Mouse (Mus musculus): Measurements from ENCODE around the gene Tsku. TPM values are rescaled to one million over a fixed set of nuclear protein-coding genes. Genes with fewer than 3 reads are reported as not detected.

Gene Tsku
- polyA plus RNA-seq, 1 experiment from 2014 or later: 19.1 TPM

DNA sequence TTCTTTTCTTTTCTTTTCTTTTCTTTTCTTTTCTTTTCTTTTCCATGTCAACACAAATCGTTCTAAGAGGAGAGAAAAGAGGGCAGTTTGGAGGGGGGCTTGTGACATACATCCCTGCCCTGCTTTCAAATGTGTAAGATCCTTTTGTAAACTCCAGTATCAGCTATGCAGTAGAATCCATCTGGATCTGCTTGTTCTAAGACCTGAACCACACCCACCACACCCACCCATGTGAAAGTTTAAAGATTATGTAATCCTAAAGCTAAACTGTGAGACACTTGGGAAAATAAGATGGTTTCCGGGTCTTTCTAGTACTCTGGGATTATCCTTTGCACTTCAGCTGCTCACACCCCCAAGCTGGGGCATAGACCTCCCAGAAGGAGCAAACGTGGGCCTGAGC is 18.9 kb downstream of the Tsku start:
- Histone ChIP-seq H3K4me2 (replicated peaks; ENCODE audit: low read depth, low read length) (no peak overlapping the region), H3K27ac (ENCODE audit: low read length) (no peak overlapping the region), H3K36me3 (ENCODE audit: control insufficient read depth, insufficient read depth, low read length) (no peaks in the 10 kb centered on the region), H3K4me3 (ENCODE audit: low read depth, low read length) (no peak overlapping the region), H3K9me3 (ENCODE audit: control insufficient read depth, low read depth, low read length) (no peaks in the 10 kb centered on the region), H3K4me1 (ENCODE audit: control insufficient read depth, insufficient read depth, low read length) (0 out of 2 replicates have a peak, but pooled peaks cover 3% of the 10 kb centered on the region), H3K27me3 (ENCODE audit: control insufficient read depth, insufficient read depth, low read length) (no peaks in the 10 kb centered on the region), H3K9ac (replicated peaks; ENCODE audit: low read depth, low read length) (no peak overlapping the region)
- whole genome bisulfite sequencing: 44% methylated on average over 3 of the region's 3 CpGs
- no peak for ATAC-seq (ENCODE audit: insufficient number of reproducible peaks, insufficient read depth, low FRiP score, low read depth)

DNA sequence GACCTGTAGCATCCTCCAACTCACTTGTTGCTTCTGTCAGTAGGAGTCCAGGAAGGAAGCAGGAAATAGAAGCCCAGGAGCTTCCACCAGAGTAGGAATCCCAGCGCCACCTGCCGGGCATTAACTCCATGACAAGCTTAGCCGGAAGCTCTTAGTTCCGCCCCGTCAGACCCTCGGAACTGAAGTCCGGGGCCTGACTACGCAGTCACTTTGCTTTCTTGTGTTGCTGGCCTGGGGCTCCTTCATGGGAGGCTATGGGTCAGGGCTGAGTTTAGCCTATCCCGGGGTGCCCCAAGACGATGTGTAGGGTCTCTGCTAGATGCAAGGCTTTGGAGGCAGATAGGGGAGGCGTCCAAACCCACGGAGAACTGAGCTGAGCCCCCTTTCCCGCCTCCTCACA is 19.7 kb downstream of the Tsku start:
- 0 out of 2 replicates have a peak, but pooled peaks cover 3% of the 10 kb centered on the region for H3K4me1 ChIP-seq (ENCODE audit: control insufficient read depth, insufficient read depth, low read length)
- 3% methylated on average over 13 of the region's 13 CpGs for WGBS
- peak overlapping the region; percentile 28 for H3K4me3 ChIP-seq (ENCODE audit: low read depth, low read length)
- no peak overlapping the region for H3K27ac ChIP-seq (ENCODE audit: low read length)
- peak overlapping the region; percentile 68 for H3K4me2 ChIP-seq (replicated peaks; ENCODE audit: low read depth, low read length)
- peak; percentile 56; the same call in 1 of the 2 replicates for ATAC-seq (ENCODE audit: insufficient number of reproducible peaks, insufficient read depth, low FRiP score, low read depth)
- no peaks in the 10 kb centered on the region for H3K27me3 ChIP-seq (ENCODE audit: control insufficient read depth, insufficient read depth, low read length)
- peak overlapping the region; percentile 38; the same call in 1 of the 2 replicates for H3K9ac ChIP-seq (replicated peaks; ENCODE audit: low read depth, low read length)
- H3K9me3 ChIP-seq (ENCODE audit: control insufficient read depth, low read depth, low read length): no peaks in the 10 kb centered on the region
- no peaks in the 10 kb centered on the region for H3K36me3 ChIP-seq (ENCODE audit: control insufficient read depth, insufficient read depth, low read length)

DNA sequence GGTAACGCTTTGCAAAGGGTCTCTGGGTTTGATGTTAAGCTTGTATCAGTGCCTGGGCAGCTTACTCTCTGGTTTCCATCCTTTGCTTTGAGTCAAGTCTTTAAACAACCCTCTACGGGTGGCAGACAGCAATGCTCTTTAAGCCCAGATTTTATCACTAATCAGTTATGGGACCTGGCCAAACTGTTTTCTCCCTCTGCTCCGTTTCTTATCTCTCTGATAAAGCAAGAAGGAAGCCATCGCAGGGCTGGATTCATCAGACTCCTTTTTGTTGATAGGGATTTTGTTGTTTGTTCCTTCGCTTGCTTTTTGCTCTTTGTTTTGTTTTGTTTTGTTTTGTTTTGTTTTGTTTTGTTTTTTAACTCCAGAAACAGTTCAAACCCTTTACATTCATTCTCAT is 20.8 kb downstream of the Tsku start:
- H3K4me2 ChIP-seq (replicated peaks; ENCODE audit: low read depth, low read length): no peak overlapping the region
- 62% methylated on average over 5 of the region's 5 CpGs for WGBS
- ATAC-seq (ENCODE audit: insufficient number of reproducible peaks, insufficient read depth, low FRiP score, low read depth): no peak

DNA sequence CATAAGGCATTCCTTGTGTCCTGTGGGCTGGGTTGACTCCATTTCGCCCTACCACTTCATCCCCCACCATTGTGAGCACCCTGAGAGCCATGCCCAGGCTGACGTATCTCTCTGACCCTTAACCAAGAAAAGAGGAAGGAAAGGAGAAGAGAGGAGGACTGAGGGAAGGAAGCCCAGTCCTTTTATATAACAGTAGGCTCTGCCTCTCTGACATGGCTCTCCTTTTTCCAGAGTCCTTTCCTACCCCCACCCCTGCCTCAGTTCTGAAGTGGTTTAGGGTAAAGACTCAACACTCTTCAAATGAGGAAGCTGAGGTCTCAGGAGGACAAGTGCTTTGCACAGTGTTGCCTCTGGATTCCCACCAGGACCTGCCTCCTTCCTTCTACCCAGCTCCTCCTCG is 27.1 kb downstream of the Tsku start:
- Histone ChIP-seq H3K9ac (replicated peaks; ENCODE audit: low read depth, low read length) (no peak overlapping the region), H3K4me3 (ENCODE audit: low read depth, low read length) (no peak overlapping the region), H3K9me3 (ENCODE audit: control insufficient read depth, low read depth, low read length) (no peaks in the 10 kb centered on the region), H3K4me2 (replicated peaks; ENCODE audit: low read depth, low read length) (no peak overlapping the region), H3K27me3 (ENCODE audit: control insufficient read depth, insufficient read depth, low read length) (no peaks in the 10 kb centered on the region), H3K36me3 (ENCODE audit: control insufficient read depth, insufficient read depth, low read length) (no peaks in the 10 kb centered on the region), H3K27ac (ENCODE audit: low read length) (no peak overlapping the region), H3K4me1 (ENCODE audit: control insufficient read depth, insufficient read depth, low read length) (peaks cover 14% of the 10 kb centered on the region)
- 77% methylated on average over 3 of the region's 3 CpGs for WGBS
- ATAC-seq (ENCODE audit: insufficient number of reproducible peaks, insufficient read depth, low FRiP score, low read depth): no peak

More for the DNA sequence above, 20.8 kb downstream of the Tsku start:
- H3K4me3 ChIP-seq (ENCODE audit: low read depth, low read length): no peak overlapping the region
- H3K9me3 ChIP-seq (ENCODE audit: control insufficient read depth, low read depth, low read length): no peaks in the 10 kb centered on the region
- H3K4me1 ChIP-seq (ENCODE audit: control insufficient read depth, insufficient read depth, low read length): 0 out of 2 replicates have a peak, but pooled peaks cover 3% of the 10 kb centered on the region
- no peaks in the 10 kb centered on the region for H3K27me3 ChIP-seq (ENCODE audit: control insufficient read depth, insufficient read depth, low read length)
- no peak overlapping the region for H3K9ac ChIP-seq (replicated peaks; ENCODE audit: low read depth, low read length)
- no peak overlapping the region for H3K27ac ChIP-seq (ENCODE audit: low read length)
- H3K36me3 ChIP-seq (ENCODE audit: control insufficient read depth, insufficient read depth, low read length): no peaks in the 10 kb centered on the region

DNA sequence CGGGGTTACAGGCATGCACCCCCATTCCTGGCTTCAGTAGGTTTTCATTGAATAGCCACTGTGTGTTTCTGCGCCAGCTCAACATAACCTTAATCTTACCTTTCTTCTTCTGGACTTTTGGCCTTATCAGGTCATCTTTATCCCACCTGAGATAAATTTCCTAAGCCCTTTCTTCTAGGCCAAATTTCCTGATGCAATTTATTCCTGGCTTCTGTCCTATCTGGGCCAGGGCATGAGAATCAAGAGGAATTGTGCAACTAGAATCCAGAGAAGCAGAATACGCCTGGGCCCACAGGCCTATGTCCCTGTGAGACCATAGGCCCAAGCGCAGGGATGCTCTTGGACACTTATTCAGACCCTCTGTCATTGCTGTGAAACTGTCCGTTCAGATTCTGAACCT is 27.6 kb downstream of the Tsku start:
- Histone ChIP-seq H3K36me3 (ENCODE audit: control insufficient read depth, insufficient read depth, low read length) (no peaks in the 10 kb centered on the region), H3K9me3 (ENCODE audit: control insufficient read depth, low read depth, low read length) (no peaks in the 10 kb centered on the region), H3K27me3 (ENCODE audit: control insufficient read depth, insufficient read depth, low read length) (no peaks in the 10 kb centered on the region), H3K4me2 (replicated peaks; ENCODE audit: low read depth, low read length) (no peak overlapping the region), H3K9ac (replicated peaks; ENCODE audit: low read depth, low read length) (no peak overlapping the region), H3K4me3 (ENCODE audit: low read depth, low read length) (no peak overlapping the region), H3K27ac (ENCODE audit: low read length) (no peak overlapping the region), H3K4me1 (ENCODE audit: control insufficient read depth, insufficient read depth, low read length) (peaks cover 14% of the 10 kb centered on the region)
- WGBS: 95% methylated on average over 5 of the region's 5 CpGs
- ATAC-seq (ENCODE audit: insufficient number of reproducible peaks, insufficient read depth, low FRiP score, low read depth): no peak

DNA sequence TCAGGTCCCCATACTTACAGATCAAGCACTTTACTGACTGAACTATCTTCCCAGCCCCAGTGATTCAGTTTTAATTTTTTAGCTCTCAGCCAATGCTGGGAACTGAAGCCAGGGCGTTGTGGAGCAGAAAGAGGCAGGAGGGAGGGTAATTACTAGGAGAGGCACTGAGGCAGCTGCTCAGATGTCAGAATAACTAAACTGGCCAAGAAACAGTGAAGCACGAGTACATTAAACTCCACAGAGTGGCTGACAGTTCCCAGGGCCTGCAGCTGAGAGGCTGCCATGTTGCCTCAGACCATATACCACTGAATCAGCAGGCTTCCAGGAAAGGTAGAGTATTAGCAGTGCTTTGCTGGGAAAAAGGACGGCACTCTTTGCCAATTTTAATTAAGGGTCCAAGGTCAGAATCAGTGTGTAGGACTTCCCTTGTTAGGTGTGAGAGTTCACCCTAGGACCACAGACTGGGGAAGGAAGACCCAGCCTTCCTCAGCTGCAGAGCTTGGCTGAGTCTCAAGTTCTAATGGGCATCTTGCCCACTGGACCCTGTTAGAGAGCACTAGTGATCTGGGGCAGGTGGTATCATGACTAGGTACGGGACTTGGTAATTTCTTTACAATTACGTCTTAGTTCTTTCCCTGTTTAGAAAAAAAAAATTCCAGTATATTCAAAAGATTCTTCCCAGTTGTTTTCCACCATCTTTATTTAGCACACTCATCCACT is 28.3 kb downstream of the Tsku start:
- no peak for ATAC-seq (ENCODE audit: insufficient number of reproducible peaks, insufficient read depth, low FRiP score, low read depth)
- Histone ChIP-seq H3K4me3 (ENCODE audit: low read depth, low read length) (no peak overlapping the region), H3K36me3 (ENCODE audit: control insufficient read depth, insufficient read depth, low read length) (no peaks in the 10 kb centered on the region), H3K27ac (ENCODE audit: low read length) (no peak overlapping the region), H3K9ac (replicated peaks; ENCODE audit: low read depth, low read length) (no peak overlapping the region), H3K4me1 (ENCODE audit: control insufficient read depth, insufficient read depth, low read length) (peaks cover 14% of the 10 kb centered on the region), H3K27me3 (ENCODE audit: control insufficient read depth, insufficient read depth, low read length) (no peaks in the 10 kb centered on the region), H3K9me3 (ENCODE audit: control insufficient read depth, low read depth, low read length) (no peaks in the 10 kb centered on the region), H3K4me2 (replicated peaks; ENCODE audit: low read depth, low read length) (no peak overlapping the region)
- 48% methylated on average over 5 of the region's 5 CpGs for WGBS

DNA sequence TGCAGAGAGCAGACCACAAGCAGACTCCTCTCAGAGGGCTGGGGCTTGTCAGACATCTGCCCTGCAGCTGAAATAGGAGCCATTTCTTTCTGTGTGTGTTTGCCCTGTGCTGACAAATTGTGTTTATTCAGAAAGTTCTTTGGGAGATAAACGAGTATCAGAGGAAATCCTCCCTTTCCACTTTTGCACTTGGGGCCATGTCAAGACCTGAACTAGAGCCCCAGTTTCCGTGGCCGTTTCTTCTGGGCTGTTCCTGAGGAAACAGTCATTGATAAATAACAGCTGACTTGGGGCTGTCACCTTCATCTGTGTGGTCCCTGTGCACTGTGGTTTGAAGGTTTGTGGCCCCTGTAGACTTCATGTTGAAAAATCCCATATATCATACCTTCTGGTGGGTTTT is 29.2 kb downstream of the Tsku start:
- 1% methylated on average over 3 of the region's 3 CpGs for WGBS

DNA sequence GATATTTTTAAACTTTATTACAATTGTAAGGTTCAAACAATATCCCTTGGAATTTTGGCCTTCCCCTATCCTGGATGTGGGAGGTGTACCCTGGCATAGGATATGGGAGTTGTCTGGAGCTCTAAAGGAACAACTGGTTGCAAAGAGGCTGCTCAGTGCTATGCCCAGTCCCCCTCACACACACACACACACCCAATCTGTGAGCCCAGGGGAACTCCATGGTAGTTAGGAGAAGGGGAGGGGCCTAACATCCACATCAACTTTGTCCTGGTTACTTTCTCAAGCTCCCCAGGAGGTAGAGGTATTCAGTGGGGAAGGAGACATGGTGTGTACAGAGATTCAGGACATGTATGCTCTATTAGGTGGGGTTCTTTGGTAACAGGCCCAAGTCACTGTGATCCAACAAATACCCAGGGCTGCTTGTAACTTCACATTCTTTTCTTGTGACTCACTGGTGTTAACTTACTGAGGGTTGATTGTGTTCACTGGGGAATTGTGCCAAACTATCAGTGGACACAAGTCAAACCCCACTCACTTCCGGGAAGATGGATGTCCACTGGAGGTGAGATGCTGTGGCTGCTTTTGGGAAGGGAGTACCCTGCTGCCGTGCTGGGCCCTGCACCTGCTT is 30.6 kb downstream of the Tsku start:
- no peak for ATAC-seq (ENCODE audit: insufficient number of reproducible peaks, insufficient read depth, low FRiP score, low read depth)
- Histone ChIP-seq H3K27me3 (ENCODE audit: control insufficient read depth, insufficient read depth, low read length) (no peaks in the 10 kb centered on the region), H3K4me1 (ENCODE audit: control insufficient read depth, insufficient read depth, low read length) (peaks cover 14% of the 10 kb centered on the region), H3K36me3 (ENCODE audit: control insufficient read depth, insufficient read depth, low read length) (no peaks in the 10 kb centered on the region), H3K4me3 (ENCODE audit: low read depth, low read length) (no peak overlapping the region), H3K9me3 (ENCODE audit: control insufficient read depth, low read depth, low read length) (no peaks in the 10 kb centered on the region), H3K4me2 (replicated peaks; ENCODE audit: low read depth, low read length) (no peak overlapping the region), H3K9ac (replicated peaks; ENCODE audit: low read depth, low read length) (no peak overlapping the region), H3K27ac (ENCODE audit: low read length) (no peak overlapping the region)
- 56% methylated on average over 2 of the region's 2 CpGs for WGBS

More for the DNA sequence above, 29.2 kb downstream of the Tsku start:
- Histone ChIP-seq H3K4me1 (ENCODE audit: control insufficient read depth, insufficient read depth, low read length) (peaks cover 14% of the 10 kb centered on the region), H3K9me3 (ENCODE audit: control insufficient read depth, low read depth, low read length) (no peaks in the 10 kb centered on the region), H3K36me3 (ENCODE audit: control insufficient read depth, insufficient read depth, low read length) (no peaks in the 10 kb centered on the region), H3K4me3 (ENCODE audit: low read depth, low read length) (no peak overlapping the region), H3K27me3 (ENCODE audit: control insufficient read depth, insufficient read depth, low read length) (no peaks in the 10 kb centered on the region), H3K4me2 (replicated peaks; ENCODE audit: low read depth, low read length) (no peak overlapping the region), H3K9ac (replicated peaks; ENCODE audit: low read depth, low read length) (no peak overlapping the region), H3K27ac (ENCODE audit: low read length) (no peak overlapping the region)
- no peak for ATAC-seq (ENCODE audit: insufficient number of reproducible peaks, insufficient read depth, low FRiP score, low read depth)

Data from stomach, embryonic 14.5 days (tissue).